ENCODE assay signal across 7 mouse cellular contexts in genomic region chr13:23453926-23454325, GRCm38 (mm10). TPM values are rescaled to one million over a fixed set of nuclear protein-coding genes. Genes with fewer than 3 reads are reported as not detected.
DNase-seq lines count a peak whose midpoint lies in the region; ATAC-seq and TF ChIP-seq lines count a peak whose summit lies in the region.

No protein-coding gene starts in this region.

- H3K9ac ChIP-seq in forebrain, embryonic 11.5 days (ENCODE audit: low read length): peak overlapping the region; percentile 63

- no peak for DNase-seq in spleen, adult 2 months (ENCODE audit: low read depth in 1 of 2, low spot score in 2 of 2)
- DNase-seq in spleen, postnatal 4 days (ENCODE audit: low spot score in 2 of 2): no peak
- DNase-seq in forebrain, embryonic 11.5 days (ENCODE audit: low spot score): no peak
- DNase-seq in limb, embryonic 10.5 days (ENCODE audit: low spot score): no peak
- no peak for DNase-seq in frontal cortex, postnatal 36 days (ENCODE audit: low spot score in 2 of 2)
- DNase-seq in cerebellum, adult 9-10 months: no peak

- ATAC-seq in forebrain, embryonic 11.5 days (replicated peaks; ENCODE audit: low FRiP score): no peak

- TF ChIP-seq CTCF in spleen, adult 2 months (IDR thresholded peaks at IDR 0.05; ENCODE audit: extremely low read depth, insufficient read depth, insufficient read length, insufficient replicate concordance): no peak
- TF ChIP-seq CTCF in small intestine, adult 2 months (IDR thresholded peaks at IDR 0.05; ENCODE audit: extremely low read depth, insufficient read length, insufficient replicate concordance, low read depth, low read length): no peak

- H3K36me3 ChIP-seq in spleen, adult 2 months (ENCODE audit: control insufficient read depth, insufficient read depth, low read length): no peaks in the 10 kb centered on the region
- no peaks in the 10 kb centered on the region for H3K36me3 ChIP-seq in forebrain, embryonic 11.5 days (ENCODE audit: control insufficient read depth, insufficient read depth, low read length)
- no peaks in the 10 kb centered on the region for H3K36me3 ChIP-seq in limb, embryonic 10.5 days
- H3K36me3 ChIP-seq in small intestine, adult 2 months (ENCODE audit: control insufficient read depth, insufficient read depth, low read length): no peaks in the 10 kb centered on the region

- peak overlapping the region; percentile 35 for H3K4me2 ChIP-seq in forebrain, embryonic 11.5 days (ENCODE audit: low read depth, low read length, severe bottlenecking)

- no peaks in the 10 kb centered on the region for H3K27me3 ChIP-seq in spleen, adult 2 months (ENCODE audit: control insufficient read depth, insufficient read depth, low read length)
- no peaks in the 10 kb centered on the region; the same call in 1 of the 2 replicates for H3K27me3 ChIP-seq in forebrain, embryonic 11.5 days (ENCODE audit: control insufficient read depth, insufficient read depth, low read length)
- 0 out of 2 replicates have a peak, but pooled peaks cover 8% of the 10 kb centered on the region for H3K27me3 ChIP-seq in limb, embryonic 10.5 days (ENCODE audit: low read depth, poor library complexity, severe bottlenecking)
- no peaks in the 10 kb centered on the region for H3K27me3 ChIP-seq in small intestine, adult 2 months (ENCODE audit: control insufficient read depth, insufficient read depth, low read length)

- peak overlapping the region; percentile 56; the same call in 1 of the 2 replicates for H3K27ac ChIP-seq in spleen, adult 2 months (ENCODE audit: insufficient read depth, low read length)
- peak overlapping the region; percentile 73 for H3K27ac ChIP-seq in forebrain, embryonic 11.5 days (ENCODE audit: low read depth, low read length)
- peak overlapping the region; percentile 89 for H3K27ac ChIP-seq in limb, embryonic 10.5 days
- H3K27ac ChIP-seq in small intestine, adult 2 months (ENCODE audit: insufficient read depth, low read depth, low read length): peak overlapping the region; percentile 79

- peaks cover 5% of the 10 kb centered on the region for H3K4me1 ChIP-seq in spleen, adult 2 months (ENCODE audit: control insufficient read depth, insufficient read depth, insufficient read length)
- no peaks in the 10 kb centered on the region for H3K4me1 ChIP-seq in forebrain, embryonic 11.5 days (replicated peaks; ENCODE audit: control insufficient read depth, insufficient read depth, low read length)
- no peaks in the 10 kb centered on the region for H3K4me1 ChIP-seq in limb, embryonic 10.5 days
- H3K4me1 ChIP-seq in small intestine, adult 2 months (ENCODE audit: control insufficient read depth, insufficient read depth, insufficient read length, low read length): no peaks in the 10 kb centered on the region

- 2% methylated on average over 9 of the region's 9 CpGs for WGBS in spleen, adult 2 months
- WGBS in forebrain, embryonic 11.5 days: 1% methylated on average over 9 of the region's 9 CpGs
- WGBS in limb, embryonic 10.5 days: 2% methylated on average over 9 of the region's 9 CpGs
- WGBS in small intestine, adult 2 months: under 1% methylated on average over 9 of the region's 9 CpGs

- no peaks in the 10 kb centered on the region for H3K9me3 ChIP-seq in forebrain, embryonic 11.5 days (ENCODE audit: control insufficient read depth, low read length)
- H3K9me3 ChIP-seq in limb, embryonic 10.5 days (replicated peaks): no peaks in the 10 kb centered on the region

- no peak for TF ChIP-seq POLR2A in spleen, adult 2 months (IDR thresholded peaks at IDR 0.05; ENCODE audit: low read depth, low read length)
- TF ChIP-seq POLR2A in small intestine, adult 2 months (IDR thresholded peaks at IDR 0.05; ENCODE audit: low read depth, low read length): no peak

- H3K4me3 ChIP-seq in spleen, adult 2 months (ENCODE audit: extremely low read depth, insufficient read depth, insufficient read length): peak overlapping the region; percentile 94
- H3K4me3 ChIP-seq in forebrain, embryonic 11.5 days (ENCODE audit: low read depth, low read length): peak overlapping the region; percentile 59
- peak overlapping the region; percentile 75 for H3K4me3 ChIP-seq in limb, embryonic 10.5 days
- peak overlapping the region; percentile 100 for H3K4me3 ChIP-seq in small intestine, adult 2 months (ENCODE audit: low read depth, low read length)

RNA-seq across cellular contexts. Expression of gene Btn1a1, which starts 11.8 kb away (rescaled TPM):
- 0.19 and 0.56 TPM in 2 replicates for polyA plus RNA-seq in spleen, adult 2 months (2012; rRNA removed)
- polyA plus RNA-seq in forebrain, embryonic 11.5 days (2014; fragmentation: Nextera tagmentation; extraction: Ambion mirVana): 0.17 and 0.19 TPM in 2 replicates
- polyA plus RNA-seq in limb, embryonic 10.5 days (2016; fragmentation: Nextera tagmentation; extraction: Ambion mirVana): 0.08 and 0.10 TPM in 2 replicates
- 0.05 TPM in 1 of 2 replicates, not detected in the other for polyA plus RNA-seq in small intestine, adult 2 months (2012; rRNA removed)

RNA-seq across cellular contexts. Expression of gene Abt1, which starts 30.3 kb away (rescaled TPM):
- polyA plus RNA-seq in spleen, adult 2 months (2012; rRNA removed): 1.8 TPM in 2 replicates
- 13.0 and 13.5 TPM in 2 replicates for polyA plus RNA-seq in forebrain, embryonic 11.5 days (2014; fragmentation: Nextera tagmentation; extraction: Ambion mirVana)
- 16.9 and 17.1 TPM in 2 replicates for polyA plus RNA-seq in limb, embryonic 10.5 days (2016; fragmentation: Nextera tagmentation; extraction: Ambion mirVana)
- 0.95 and 1.2 TPM in 2 replicates for polyA plus RNA-seq in small intestine, adult 2 months (2012; rRNA removed)

RNA-seq across cellular contexts. Expression of gene Btn2a2, which starts 34.7 kb away (rescaled TPM):
- polyA plus RNA-seq in spleen, adult 2 months (2012; rRNA removed): 0.04 TPM in 1 of 2 replicates, not detected in the other
- polyA plus RNA-seq in forebrain, embryonic 11.5 days (2014; fragmentation: Nextera tagmentation; extraction: Ambion mirVana): 0.48 and 0.59 TPM in 2 replicates
- polyA plus RNA-seq in limb, embryonic 10.5 days (2016; fragmentation: Nextera tagmentation; extraction: Ambion mirVana): 0.99 and 1.9 TPM in 2 replicates
- not detected in 2 replicates for polyA plus RNA-seq in small intestine, adult 2 months (2012; rRNA removed)
